Mouse (Mus musculus) retina, postnatal 7 days (tissue): ENCODE data around the gene Vmn1r197.
"Not testable (repeated sequence)": the region's sequence is repeated elsewhere in the genome, so short reads cannot be mapped to it uniquely, and the experiment has no call there.

Source experiments
- DNase-seq: peaks from one replicate; pipeline ENCODE4 v3.0.0-alpha.2; 2012; ENCODE audit warnings: low read depth, low spot score

Gene Vmn1r197

GRCm38 (mm10) chr13:22324289-22324688 lies at the start of gene Vmn1r197:
TSS of gene Vmn1r197 (plus strand) at chr13:22324589.
- no peak for DNase-seq

- no peak for DNase-seq
These were observed 39.8 kb upstream of the Vmn1r197 start for GRCm38 (mm10) chr13:22284578-22284977.

DNA sequence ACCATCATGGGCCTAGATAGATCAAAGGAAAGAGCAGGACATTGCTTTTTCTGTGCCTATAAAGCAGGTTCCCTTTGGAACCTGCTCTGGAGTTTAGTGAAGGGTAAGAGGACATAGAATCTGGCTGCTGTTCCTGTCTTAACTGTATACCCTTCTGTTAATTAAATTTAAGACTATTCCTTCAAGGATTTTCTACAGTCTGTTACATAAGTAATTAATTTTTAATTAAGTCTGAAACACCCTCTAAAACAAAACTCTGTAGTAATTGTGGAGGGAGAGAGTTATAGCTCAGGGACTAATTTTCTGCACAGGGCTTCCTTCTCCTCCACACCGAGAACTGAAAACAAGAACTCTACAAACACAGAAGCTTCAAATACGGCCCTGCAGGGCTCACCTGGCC lies 34.8 kb upstream of the Vmn1r197 start, which contains the start of gene Vmn1r196:
TSS of gene Vmn1r196 (plus strand) at position 301 of the 400 bp plus-strand sequence.
- no peak for DNase-seq

GRCm38 (mm10) chr13:22308075-22308474 lies 16.3 kb upstream of the Vmn1r197 start:
- not testable (repeated sequence) for DNase-seq

- DNase-seq, result no peak
These were observed 9.0 kb upstream of the Vmn1r197 start for GRCm38 (mm10) chr13:22315361-22315760.

- DNase-seq, result no peak
These were observed 7.0 kb upstream of the Vmn1r197 start for GRCm38 (mm10) chr13:22317366-22317765.

DNA sequence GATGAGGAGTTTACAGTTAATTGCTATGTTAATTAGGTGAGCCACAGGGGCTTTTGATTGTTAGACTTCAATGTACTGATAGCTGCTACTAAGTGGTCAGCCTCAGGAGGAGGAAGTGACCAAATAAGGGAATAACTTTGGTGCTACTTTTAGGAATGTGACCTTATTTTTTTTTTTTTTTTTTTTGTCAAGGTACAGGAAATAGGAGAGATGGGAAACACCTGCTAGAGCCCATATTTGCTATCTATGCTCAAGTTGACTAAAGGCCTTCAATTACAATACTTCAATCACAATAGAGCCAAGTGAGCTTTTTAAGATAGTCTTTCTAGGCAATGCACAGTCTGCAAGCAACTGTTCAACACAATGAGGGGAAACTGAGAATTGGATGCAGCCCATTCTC lies 4.3 kb upstream of the Vmn1r197 start:
- DNase-seq, result no peak

- no peak for DNase-seq
These were observed 8.9 kb downstream of the Vmn1r197 start for GRCm38 (mm10) chr13:22333269-22333668.

GRCm38 (mm10) chr13:22335565-22335964 lies 11.2 kb downstream of the Vmn1r197 start:
- DNase-seq, result no peak

- no peak for DNase-seq
These were observed 25.7 kb downstream of the Vmn1r197 start, which contains the start of gene Vmn1r198 for GRCm38 (mm10) chr13:22350064-22350463. TSS of gene Vmn1r198 (plus strand) at chr13:22350364.

GRCm38 (mm10) chr13:22350813-22351212 lies 26.4 kb downstream of the Vmn1r197 start:
- no peak for DNase-seq

DNA sequence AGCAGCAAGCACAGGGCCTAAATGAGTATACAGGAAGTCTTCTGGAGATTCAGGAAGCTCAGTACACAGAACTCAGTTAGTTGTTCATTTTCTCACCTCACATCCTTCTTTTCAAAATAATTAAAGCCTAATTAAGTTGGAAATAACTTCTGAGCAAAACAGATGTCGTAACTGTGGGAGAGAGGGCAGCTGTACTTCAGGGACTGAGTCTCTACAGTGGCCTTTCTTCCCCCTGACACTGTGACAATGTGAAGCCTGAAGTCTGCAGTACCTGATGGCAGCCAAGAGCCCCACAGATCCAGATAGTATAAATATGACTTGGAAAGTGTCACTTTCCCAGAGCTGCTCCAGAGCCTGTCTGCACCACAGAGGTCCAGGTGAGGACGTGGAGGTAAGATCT lies 55.1 kb downstream of the Vmn1r197 start, which contains the start of gene Vmn1r199:
TSS of gene Vmn1r199 (plus strand) at position 301 of the 400 bp plus-strand sequence.
- DNase-seq, result no peak

- not testable (repeated sequence) for DNase-seq
These were observed 56.7 kb downstream of the Vmn1r197 start for GRCm38 (mm10) chr13:22381128-22381527.
